Mouse (Mus musculus): ENCODE measurements around the gene Agr2.

The Agr2 gene

DNA sequence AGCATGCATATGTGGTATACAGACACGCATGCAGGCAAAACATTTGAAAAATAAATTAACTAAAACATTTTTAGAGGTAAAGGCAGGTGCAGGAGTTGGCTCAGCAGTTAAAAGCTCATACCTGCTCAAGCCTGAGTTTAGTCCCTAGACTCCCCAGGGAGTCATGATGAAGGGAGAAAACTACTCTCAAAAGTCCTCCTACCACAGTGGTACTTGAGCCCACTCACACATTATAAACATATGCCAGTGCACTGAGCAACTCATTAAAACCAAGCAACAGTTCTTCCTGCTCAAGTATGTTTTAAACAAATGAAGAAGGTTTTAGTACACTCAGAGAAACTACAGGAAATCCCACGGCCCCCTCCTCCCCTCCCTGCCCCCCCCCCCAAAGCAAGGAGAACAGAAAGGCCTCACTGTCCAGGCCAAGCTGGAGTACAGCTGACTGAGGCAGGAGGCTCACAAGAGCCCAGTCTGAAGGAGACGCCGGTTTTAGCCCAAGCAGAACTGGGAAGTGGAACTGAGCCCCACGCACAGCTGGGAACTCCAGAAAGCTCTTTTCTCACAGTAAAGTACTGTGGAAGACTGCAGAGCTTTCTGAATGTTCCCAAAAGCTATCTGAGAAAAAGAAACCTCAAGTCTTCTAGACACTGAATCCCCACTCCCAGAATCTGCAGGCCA, 36.4 kb downstream of the Agr2 start:
- H3K9me3 ChIP-seq (ENCODE audit: low read length), result peaks cover 4% of the 10 kb centered on the region; the same call in 1 of the 2 replicates
- no peak for TF ChIP-seq CTCF (conservative IDR thresholded peaks at IDR 0.05; ENCODE audit: low read length)
- no peak for TF ChIP-seq NANOG (IDR thresholded peaks at IDR 0.05; ENCODE audit: borderline replicate concordance, low read length)
- TF ChIP-seq POU5F1 (IDR thresholded peaks at IDR 0.05; ENCODE audit: borderline replicate concordance, low read length), result no peak
- no peak overlapping the region for H3K4me3 ChIP-seq (replicated peaks; ENCODE audit: low read length)
- H3K27me3 ChIP-seq (ENCODE audit: insufficient read depth, low read length), result no peaks in the 10 kb centered on the region
- H3K36me3 ChIP-seq (ENCODE audit: insufficient read depth, low read length), result no peaks in the 10 kb centered on the region
- H3K4me1 ChIP-seq (replicated peaks; ENCODE audit: low read depth, low read length), result peaks cover 24% of the 10 kb centered on the region

DNA sequence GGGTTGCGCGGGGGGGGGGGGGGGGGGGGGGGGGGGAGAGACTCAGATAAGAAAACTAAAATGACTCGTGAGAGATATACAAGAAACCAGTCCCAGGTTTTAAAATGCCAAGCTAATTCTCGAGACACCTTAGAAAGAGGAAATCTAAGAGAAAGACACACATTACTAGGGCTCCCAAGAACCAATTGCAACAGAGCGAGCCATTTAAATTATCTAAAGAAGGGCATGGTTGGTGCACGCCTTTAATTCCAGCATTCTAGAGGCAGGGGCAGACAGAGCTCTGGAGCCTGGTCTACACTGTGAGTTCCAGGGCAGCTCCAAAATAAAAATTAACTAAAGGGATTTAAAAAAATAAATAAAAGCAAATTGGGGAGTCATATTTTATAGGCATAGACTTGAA, 37.0 kb downstream of the Agr2 start:
- Histone ChIP-seq H3K36me3 (ENCODE audit: insufficient read depth, low read length) (no peaks in the 10 kb centered on the region), H3K4me3 (replicated peaks; ENCODE audit: low read length) (no peak overlapping the region), H3K9me3 (ENCODE audit: low read length) (peaks cover 4% of the 10 kb centered on the region; the same call in 1 of the 2 replicates), H3K27me3 (ENCODE audit: insufficient read depth, low read length) (no peaks in the 10 kb centered on the region), H3K4me1 (replicated peaks; ENCODE audit: low read depth, low read length) (peaks cover 19% of the 10 kb centered on the region)
- TF ChIP-seq CTCF (conservative IDR thresholded peaks at IDR 0.05; ENCODE audit: low read length) (no peak), NANOG (IDR thresholded peaks at IDR 0.05; ENCODE audit: borderline replicate concordance, low read length) (no peak), POU5F1 (IDR thresholded peaks at IDR 0.05; ENCODE audit: borderline replicate concordance, low read length) (no peak)

DNA sequence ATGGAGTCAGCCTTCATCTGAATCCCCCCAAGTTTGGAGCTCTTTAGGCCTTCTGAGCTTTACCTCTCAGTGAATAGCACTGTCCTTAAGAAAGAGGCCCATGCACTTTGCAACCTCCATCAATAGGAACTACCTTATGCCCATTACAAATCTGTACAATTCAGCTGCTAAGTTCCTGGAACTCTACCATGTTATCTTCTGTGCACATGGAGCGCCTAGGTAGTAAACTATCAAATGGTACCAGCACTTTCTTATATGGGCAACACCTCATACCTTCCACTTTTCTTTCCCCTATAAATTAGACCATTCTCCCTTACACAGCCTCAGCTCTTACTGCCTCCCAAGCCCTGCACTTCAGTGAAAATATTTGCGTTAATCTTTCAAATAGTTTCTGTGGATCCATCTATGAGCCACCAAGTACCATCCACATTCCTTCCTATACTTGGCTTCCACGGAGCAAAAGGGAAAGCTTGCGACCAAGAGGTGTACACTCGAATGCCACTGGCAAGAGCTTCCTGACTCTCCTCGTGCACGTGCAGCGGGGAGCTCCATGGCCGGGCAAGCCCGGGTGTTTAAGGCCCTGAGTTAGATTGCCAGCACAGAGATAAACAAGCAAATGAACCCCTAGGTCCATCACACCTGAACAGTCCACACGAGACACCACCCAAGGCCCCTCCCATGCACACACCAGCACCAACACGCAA, 38.1 kb downstream of the Agr2 start:
- Histone ChIP-seq H3K27me3 (ENCODE audit: insufficient read depth, low read length) (no peaks in the 10 kb centered on the region), H3K4me1 (replicated peaks; ENCODE audit: low read depth, low read length) (peaks cover 15% of the 10 kb centered on the region), H3K36me3 (ENCODE audit: insufficient read depth, low read length) (no peaks in the 10 kb centered on the region), H3K4me3 (replicated peaks; ENCODE audit: low read length) (no peak overlapping the region), H3K9me3 (ENCODE audit: low read length) (peaks cover 4% of the 10 kb centered on the region; the same call in 1 of the 2 replicates)
- TF ChIP-seq NANOG (IDR thresholded peaks at IDR 0.05; ENCODE audit: borderline replicate concordance, low read length), result no peak
- no peak for TF ChIP-seq CTCF (conservative IDR thresholded peaks at IDR 0.05; ENCODE audit: low read length)
- no peak for TF ChIP-seq POU5F1 (IDR thresholded peaks at IDR 0.05; ENCODE audit: borderline replicate concordance, low read length)

DNA sequence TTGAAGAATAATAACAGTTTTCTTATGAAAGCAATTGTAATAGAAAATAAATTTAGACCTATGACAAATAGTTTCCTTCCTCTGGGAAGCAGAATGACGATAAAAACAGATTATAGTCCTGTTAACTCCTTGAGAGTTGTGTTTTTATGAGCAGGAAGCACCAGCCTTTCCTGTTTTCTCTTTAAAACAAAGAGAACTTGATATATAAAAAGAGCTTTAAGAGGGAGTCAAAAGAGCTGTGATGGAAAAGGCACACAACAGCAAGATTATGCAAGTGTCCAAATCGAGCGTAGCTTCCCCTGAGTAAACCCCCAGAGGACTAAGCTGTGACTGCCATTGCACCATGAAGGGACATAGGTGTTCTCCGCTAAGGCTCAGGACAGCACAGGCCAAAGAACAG, 39.7 kb downstream of the Agr2 start:
- TF ChIP-seq POU5F1 (IDR thresholded peaks at IDR 0.05; ENCODE audit: borderline replicate concordance, low read length) (no peak), CTCF (conservative IDR thresholded peaks at IDR 0.05; ENCODE audit: low read length) (no peak), NANOG (IDR thresholded peaks at IDR 0.05; ENCODE audit: borderline replicate concordance, low read length) (no peak)
- Histone ChIP-seq H3K4me1 (replicated peaks; ENCODE audit: low read depth, low read length) (peaks cover 15% of the 10 kb centered on the region), H3K4me3 (replicated peaks; ENCODE audit: low read length) (no peak overlapping the region), H3K9me3 (ENCODE audit: low read length) (peaks cover 4% of the 10 kb centered on the region; the same call in 1 of the 2 replicates), H3K36me3 (ENCODE audit: insufficient read depth, low read length) (no peaks in the 10 kb centered on the region), H3K27me3 (ENCODE audit: insufficient read depth, low read length) (no peaks in the 10 kb centered on the region)

DNA sequence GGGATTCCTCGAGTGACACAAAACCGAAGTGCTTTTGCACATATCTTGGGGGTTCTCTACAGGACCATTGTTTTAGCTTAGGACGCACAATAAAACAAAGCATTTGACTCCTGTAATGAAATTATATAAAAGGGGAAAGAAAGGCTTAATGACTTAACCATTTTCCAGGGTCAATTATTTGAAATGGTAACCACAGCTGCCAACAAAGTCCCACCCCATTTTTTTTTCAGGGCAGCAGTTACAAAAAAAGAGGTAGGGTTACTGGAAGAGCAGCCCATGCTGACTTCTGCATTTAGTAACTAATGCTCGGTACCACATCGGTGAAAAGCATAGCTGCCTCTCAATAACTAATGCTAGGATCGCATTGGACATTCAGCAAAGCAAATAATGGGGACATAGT, 42.8 kb downstream of the Agr2 start:
- TF ChIP-seq CTCF (conservative IDR thresholded peaks at IDR 0.05; ENCODE audit: low read length) (no peak), NANOG (IDR thresholded peaks at IDR 0.05; ENCODE audit: borderline replicate concordance, low read length) (no peak), POU5F1 (IDR thresholded peaks at IDR 0.05; ENCODE audit: borderline replicate concordance, low read length) (no peak)
- Histone ChIP-seq H3K9me3 (ENCODE audit: low read length) (peaks cover 4% of the 10 kb centered on the region; the same call in 1 of the 2 replicates), H3K36me3 (ENCODE audit: insufficient read depth, low read length) (no peaks in the 10 kb centered on the region), H3K27me3 (ENCODE audit: insufficient read depth, low read length) (no peaks in the 10 kb centered on the region), H3K4me1 (replicated peaks; ENCODE audit: low read depth, low read length) (peaks cover 17% of the 10 kb centered on the region), H3K4me3 (replicated peaks; ENCODE audit: low read length) (no peak overlapping the region)

DNA sequence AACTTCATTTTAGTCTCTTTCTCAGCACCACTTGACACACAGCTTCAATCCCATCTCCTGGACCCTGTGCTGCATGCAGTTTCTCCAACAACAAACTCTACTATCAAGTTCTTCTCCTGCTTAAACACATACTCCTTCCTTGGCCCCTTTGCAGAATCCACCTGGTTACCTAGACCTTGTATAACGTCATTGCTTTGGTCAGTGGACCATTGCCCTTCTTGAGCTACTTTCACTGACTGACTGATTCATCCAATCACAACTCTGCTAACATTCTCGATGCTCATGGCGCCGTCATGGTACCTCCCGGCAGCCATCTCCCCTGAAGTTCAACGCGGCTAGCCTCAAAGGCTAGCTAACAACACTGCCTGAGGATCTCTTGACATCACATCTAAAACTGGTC, 43.4 kb downstream of the Agr2 start:
- TF ChIP-seq POU5F1 (IDR thresholded peaks at IDR 0.05; ENCODE audit: borderline replicate concordance, low read length) (no peak), NANOG (IDR thresholded peaks at IDR 0.05; ENCODE audit: borderline replicate concordance, low read length) (no peak), CTCF (conservative IDR thresholded peaks at IDR 0.05; ENCODE audit: low read length) (no peak)
- Histone ChIP-seq H3K4me1 (replicated peaks; ENCODE audit: low read depth, low read length) (peaks cover 20% of the 10 kb centered on the region), H3K4me3 (replicated peaks; ENCODE audit: low read length) (no peak overlapping the region), H3K36me3 (ENCODE audit: insufficient read depth, low read length) (no peaks in the 10 kb centered on the region), H3K27me3 (ENCODE audit: insufficient read depth, low read length) (no peaks in the 10 kb centered on the region), H3K9me3 (ENCODE audit: low read length) (peaks cover 4% of the 10 kb centered on the region; the same call in 1 of the 2 replicates)

DNA sequence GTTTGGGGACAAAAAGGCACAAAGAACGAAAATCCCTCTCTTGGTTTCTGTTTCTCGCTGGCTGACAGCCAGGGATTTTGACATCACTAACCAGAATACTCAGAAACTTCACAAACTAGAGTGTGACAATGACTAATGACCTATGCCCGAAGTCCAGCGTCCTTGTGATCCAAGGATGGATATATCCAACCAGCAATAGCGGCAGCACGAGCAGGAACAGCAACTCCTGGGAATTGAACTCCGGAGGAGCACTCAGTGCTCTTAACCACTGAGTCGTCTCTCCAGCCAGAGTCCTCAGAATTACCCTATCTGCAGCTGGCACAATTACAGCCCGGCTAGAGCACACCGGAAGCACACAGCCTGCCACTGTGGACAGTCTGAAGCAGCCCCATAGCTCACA, 44.1 kb downstream of the Agr2 start:
- H3K4me3 ChIP-seq (replicated peaks; ENCODE audit: low read length), result no peak overlapping the region
- H3K36me3 ChIP-seq (ENCODE audit: insufficient read depth, low read length), result no peaks in the 10 kb centered on the region
- no peak for TF ChIP-seq POU5F1 (IDR thresholded peaks at IDR 0.05; ENCODE audit: borderline replicate concordance, low read length)
- TF ChIP-seq NANOG (IDR thresholded peaks at IDR 0.05; ENCODE audit: borderline replicate concordance, low read length), result no peak
- no peak for TF ChIP-seq CTCF (conservative IDR thresholded peaks at IDR 0.05; ENCODE audit: low read length)
- H3K4me1 ChIP-seq (replicated peaks; ENCODE audit: low read depth, low read length), result peaks cover 24% of the 10 kb centered on the region
- H3K27me3 ChIP-seq (ENCODE audit: insufficient read depth, low read length), result no peaks in the 10 kb centered on the region
- H3K9me3 ChIP-seq (ENCODE audit: low read length), result peaks cover 4% of the 10 kb centered on the region; the same call in 1 of the 2 replicates

DNA sequence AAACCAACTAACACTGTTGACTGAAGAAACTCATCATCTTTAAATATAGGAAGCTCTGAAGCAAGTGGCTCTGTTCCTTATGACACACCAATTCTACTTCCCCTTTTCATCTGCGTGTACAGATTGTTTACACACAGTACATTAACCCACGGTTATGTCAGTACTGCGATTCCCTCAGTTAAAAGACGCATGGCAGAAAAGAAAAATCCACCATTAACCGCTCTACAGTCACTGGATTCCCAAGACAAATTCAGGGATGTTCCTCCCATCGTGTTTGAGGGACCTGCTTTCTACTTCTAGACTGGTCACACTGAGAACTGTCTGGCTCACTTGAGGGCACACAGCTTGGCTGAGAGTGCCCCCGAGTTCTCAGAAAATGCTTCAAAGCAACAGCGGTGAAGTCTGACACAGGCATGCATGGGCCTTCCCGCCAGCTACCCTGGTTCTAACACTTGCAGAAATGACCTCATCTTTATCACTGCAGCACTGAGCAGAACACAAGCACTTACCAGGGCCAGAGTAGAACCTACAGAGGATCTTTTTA, 46.9 kb downstream of the Agr2 start:
- Histone ChIP-seq H3K4me3 (replicated peaks; ENCODE audit: low read length) (no peak overlapping the region), H3K36me3 (ENCODE audit: insufficient read depth, low read length) (no peaks in the 10 kb centered on the region), H3K9me3 (ENCODE audit: low read length) (no peaks in the 10 kb centered on the region), H3K27me3 (ENCODE audit: insufficient read depth, low read length) (no peaks in the 10 kb centered on the region), H3K4me1 (replicated peaks; ENCODE audit: low read depth, low read length) (peaks cover 31% of the 10 kb centered on the region)
- TF ChIP-seq POU5F1 (IDR thresholded peaks at IDR 0.05; ENCODE audit: borderline replicate concordance, low read length), result no peak
- no peak for TF ChIP-seq CTCF (conservative IDR thresholded peaks at IDR 0.05; ENCODE audit: low read length)
- no peak for TF ChIP-seq NANOG (IDR thresholded peaks at IDR 0.05; ENCODE audit: borderline replicate concordance, low read length)

Measured in E14TG2a.4 (cell line).